Mouse (Mus musculus): ENCODE measurements at regions not wholly inside any gene's neighbourhood (a gene's known extent, or its start where the extent isn't known, plus 50 kb on each side); places are given as distances from the start of the nearest gene placed in this dataset.

DNA sequence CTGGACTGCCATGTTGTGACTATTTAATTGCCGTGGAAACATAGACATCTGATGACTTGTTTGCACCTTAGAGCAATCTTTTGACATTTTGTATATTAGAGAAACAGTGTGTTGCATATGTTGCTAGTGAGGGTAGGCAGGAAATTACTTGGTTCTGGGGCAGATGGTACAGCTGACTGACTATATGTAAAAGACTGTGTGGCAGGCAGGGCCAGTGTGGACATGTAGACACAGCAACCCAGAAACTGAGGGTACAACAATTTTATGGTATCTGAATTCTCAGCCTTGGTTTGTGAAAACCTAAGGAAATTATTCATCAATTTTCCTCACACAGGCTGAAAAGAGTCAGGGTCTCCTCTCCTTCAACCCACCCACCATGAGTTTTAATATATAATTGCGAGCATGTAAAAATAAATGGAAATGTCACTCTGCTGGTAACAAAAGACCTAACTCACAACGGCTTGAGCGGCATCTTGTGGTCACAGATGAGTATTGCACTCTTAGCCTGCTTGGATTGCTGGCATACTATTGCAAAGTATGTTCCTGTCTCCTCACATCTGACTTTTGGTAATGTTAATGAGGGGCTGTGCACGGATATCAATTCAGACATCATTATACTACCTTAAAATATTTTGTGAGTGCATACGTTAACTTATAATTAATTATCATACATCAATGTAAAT is 329.8 kb downstream of the Psat1 start:
- DNase-seq = peak; percentile 21

DNA sequence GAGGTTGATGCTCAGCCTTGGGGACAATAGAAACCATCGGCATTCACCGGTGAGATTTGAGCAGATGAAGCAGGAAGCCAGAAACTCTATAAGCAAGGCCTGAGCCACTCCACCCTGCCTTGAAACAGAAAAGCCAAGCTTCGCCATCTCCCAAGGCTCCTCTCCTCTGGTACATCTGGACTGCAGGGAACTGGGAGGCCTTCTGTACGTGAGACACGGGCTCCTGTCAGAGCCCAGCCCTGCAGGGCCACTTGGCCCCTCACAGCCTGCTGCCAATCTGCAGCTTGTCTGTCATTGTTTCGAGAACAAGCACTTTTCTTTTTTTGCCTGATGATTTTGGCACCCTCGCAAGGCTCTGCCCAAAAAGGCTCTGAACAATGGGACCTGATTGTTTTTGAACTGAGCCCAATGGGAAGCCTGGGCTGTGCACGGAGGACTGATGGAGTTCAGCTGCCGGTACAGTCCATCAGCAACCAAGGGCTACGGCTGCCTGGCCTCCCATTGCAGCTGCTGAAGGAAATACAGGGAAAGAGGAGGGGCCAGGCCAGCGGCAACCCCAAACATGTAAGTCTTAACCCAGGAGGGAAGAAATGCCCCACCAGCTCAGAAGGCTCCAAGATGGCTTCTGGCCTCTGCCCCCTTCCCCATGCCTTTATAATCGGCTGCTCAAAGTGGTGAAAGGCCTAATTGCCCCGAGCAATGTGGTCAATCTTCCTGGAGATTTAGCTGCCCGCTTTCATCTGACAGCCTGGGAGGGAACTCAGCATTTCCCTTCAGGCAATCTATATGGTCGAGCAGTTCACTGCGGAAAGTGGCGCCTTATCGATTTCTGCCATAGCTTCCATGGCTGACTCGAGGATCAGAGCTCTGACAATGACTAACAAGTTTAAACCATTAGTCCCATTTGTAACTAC is 332.2 kb downstream of the Psat1 start:
- no peak for DNase-seq

DNA sequence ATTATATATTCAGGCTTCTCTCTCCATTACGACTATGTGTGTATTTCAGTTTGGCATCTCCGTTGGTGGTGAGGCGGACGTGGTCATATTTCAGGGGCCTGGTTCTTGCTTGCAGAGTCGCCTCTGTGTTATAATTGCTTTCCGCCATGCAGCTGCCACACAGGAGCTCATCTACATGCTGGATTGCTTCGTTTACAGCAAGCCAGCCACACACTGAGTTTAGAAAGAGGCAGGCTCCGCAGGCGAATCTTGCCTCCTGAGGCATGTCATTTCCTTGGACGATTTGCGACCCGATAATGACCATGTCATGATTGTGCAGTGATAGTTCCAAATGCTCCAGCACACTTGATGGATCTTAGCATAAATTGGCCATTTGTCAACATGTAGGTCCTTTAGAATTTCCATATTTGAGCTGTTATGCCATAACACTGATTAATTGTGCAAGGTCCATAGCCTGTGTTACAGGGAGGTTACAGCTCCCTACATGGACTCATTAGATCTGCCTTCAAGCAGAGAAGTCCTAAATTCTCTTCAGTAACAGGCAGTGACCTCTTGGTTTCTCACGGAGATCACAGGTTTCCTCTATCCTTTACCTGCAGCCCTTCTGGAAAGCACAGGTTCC is 335.9 kb downstream of the Psat1 start:
- DNase-seq = no peak

DNA sequence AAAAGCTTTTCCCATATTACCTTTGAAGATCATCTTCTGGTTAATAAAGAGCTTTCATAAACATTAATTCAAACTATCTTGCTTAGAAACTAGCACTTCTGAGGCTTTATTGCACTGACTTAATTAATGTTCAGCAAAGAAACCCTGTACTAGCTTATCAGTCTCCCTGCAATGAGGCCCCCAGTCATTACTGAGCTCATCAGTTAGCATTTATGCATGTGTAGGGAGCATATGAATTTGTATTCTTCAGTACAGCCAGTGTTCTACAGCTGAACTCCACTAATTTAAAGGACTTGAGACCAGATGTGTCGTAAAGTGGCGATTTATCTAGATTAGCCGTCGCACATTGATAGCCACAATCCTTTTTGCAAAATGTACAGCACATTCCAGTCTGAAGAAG is 340.7 kb downstream of the Psat1 start:
- DNase-seq = no peak

DNA sequence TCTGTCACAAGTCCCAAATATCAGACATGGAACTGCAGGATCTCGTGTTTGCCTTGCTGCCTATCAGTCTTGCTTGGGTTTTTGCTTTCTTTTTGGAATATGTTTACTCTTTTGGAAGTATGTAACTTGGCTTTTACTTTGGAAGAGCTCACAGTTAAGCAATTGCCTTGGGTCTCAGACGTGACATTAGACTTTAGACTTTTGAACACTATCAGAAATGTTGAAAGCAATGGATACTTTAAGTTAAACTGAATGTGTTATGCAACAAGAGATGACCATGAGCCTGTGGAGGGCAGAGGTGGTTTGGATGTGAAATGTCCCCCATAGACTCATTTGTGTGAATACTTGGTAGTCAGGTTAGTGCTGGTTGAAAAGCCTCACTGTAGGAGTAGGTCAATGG is 354.3 kb downstream of the Psat1 start:
- DNase-seq = no peak

DNA sequence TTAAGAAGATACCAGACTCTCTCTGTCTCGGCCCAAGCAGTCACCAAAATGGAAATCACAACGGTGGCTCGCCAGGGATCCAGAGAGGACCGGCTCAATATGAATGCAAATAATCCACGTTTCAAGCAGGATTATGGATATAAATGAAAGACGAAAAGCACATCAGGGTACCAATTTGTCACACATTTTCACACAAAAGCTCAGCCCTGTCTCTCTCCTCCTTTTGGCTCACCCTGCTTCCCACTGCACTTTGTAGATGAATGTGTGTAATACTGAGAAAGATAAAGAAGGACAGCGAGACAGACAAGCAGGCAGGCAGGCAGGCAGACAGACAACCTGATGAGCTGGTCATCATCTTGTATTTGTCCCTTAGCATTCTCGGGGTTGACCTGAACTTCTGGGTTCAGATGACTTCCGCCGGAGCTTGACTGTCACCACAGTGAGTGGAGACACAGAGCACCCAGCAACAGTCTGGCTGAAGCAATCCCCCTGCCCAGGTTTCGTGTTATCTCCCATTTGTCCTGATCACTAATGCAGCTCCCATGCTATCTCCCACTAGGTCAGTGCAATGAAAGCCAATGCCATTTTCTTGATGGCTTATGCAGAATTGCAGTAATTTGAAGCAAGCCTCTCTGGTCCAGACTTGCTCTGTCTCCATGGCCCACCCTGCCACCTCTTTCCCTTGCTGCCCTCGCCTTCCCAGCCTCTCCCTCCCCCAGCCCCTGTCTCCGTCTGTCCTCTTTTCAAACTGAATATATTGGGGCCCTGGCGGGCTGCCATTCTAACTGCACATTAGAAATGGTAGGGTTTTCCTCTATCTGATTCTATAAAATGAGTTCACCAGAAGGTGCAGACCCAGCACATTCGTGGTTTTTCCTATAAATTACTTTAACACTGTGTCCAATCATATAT is 363.1 kb downstream of the Psat1 start:
- DNase-seq = no peak

DNA sequence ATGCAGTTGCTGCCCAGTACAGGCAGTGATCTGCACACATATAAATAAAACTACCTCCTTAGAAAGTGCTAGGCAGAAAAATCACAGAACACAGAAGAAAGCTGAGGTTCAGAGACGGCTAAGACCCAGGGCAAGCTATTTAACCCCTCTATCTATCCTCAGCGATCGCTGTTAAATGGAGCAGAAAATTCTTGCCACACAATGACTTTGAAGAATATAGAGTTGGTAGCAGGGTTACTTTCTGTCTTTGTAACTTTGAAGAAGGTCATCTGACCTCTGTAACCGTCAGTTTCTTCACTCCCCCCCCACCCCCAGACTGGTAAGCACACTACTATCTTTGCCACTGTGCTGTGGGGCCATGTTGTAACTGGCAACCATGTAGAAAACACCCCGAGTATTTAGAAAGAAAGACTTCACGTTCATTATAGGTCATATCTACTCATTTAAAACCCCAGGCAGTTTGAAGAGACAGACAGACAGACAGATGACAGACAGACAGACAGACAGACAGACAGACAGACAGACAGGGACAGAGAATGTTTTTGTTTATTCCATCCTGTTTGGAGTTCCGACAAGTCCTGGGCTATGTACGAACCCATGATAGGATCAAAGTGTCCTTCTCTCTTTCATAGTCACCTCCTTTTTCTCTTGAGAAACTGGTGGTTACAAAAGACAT is 363.9 kb downstream of the Psat1 start:
- DNase-seq = no peak

DNA sequence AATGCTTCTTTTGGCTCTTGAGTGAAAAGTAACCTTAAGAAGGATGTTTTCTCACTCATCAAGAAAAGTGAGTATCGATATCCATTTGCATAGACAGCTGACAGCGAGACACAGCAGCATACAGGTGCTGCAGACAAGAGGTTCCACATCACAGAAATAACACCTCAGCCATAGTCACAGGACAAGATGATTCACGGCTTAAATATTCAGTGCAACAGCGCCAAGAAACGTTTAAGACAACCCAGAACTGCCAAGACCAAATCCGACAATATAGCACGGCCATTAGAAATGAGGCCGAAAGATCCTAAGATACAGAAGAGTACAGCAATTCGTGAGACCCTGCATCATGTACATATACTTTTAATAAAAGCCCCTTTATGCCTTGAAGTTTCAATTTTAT is 375.9 kb downstream of the Psat1 start:
- no peak for DNase-seq

DNA sequence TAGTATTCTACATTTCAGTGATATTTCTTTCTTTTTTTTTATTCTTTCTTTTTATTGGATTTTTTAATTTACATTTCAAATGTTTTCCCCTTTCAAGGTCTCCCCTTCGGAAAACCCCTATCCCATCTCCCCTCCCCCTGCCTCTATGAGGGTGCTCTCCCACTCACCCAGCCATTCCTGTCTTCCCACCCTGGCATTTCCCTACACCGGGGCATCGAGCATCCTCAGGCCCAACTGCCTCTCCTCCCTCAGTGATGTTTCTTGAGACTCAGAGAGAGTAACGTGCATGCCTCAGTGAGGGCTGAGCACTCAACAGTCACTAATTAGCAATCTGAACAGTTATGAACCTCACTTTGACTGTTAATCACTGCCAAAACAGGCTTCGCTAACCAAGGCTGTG is 385.6 kb downstream of the Psat1 start:
- no peak for DNase-seq

DNA sequence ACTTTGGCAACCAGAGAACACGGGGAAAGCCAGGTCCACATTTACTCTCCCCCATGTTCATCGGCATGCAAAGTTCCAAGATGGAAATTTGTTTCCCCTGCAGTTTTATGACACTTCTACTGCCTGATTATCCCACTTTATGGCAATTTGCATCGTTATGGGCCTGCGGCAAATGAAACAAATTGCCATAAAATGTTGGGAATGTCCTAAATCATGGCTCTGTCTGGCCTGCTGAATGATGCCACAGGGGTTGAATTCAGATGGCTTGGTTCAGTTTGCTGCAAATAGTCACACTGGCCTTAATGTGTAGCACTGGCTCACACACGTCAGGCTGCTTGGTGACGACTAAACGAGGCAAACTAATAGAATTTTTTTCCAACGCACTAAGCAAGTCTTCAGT is 393.2 kb downstream of the Psat1 start:
- no peak for DNase-seq

DNA sequence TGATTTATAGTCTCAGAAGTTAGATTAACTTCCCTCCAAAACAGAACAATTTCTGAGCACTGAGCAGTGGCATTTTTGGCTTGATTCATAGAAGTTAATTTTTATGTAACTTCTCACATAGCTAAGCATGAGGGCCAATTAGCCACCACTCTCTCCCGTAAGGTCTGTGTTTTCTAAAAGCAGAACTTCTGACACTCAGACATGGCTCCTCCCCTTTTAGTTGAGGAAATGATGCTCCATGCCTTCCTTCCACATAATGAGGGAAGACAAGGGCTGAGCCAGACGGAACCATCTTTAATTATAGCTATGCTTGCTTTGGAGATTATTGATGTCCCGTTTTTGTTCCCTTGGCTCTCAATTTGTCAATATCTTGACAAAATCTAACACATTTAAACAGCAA is 429.3 kb downstream of the Psat1 start:
- no peak for DNase-seq

DNA sequence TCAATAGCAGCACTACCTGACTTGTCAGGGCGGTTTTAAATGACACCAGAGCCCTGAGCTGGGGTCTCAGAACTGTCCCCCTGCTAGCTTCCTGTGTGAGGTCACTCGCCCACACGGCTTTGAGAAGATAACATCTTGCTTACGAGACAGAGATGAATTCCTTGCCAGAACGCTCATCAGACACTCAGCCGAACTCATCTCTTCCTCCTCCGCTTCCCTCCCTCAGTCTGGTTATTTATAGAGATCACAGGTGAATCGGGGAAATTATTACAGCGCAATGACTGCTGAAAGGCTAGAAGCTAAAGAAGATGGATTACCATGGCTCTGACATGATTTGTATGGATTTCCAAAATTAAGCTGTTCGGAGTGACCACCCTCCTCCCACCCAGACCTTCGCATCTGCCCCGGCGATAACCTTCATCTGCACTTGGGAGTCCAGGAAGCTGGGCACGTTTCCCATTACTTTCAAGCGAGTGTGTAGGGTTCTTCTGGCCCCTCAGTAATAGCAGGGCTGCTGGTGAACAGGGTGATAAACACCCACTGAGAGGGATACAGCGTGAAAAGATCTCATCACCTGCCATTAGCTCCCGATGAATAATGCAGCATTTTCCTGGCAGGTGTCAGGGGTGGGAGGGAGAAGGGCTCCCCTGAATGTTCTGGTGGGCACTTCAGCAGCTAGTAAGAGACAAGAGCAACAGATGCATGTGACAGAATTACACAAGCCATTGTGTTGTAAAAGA is 430.4 kb downstream of the Psat1 start:
- DNase-seq = no peak

DNA sequence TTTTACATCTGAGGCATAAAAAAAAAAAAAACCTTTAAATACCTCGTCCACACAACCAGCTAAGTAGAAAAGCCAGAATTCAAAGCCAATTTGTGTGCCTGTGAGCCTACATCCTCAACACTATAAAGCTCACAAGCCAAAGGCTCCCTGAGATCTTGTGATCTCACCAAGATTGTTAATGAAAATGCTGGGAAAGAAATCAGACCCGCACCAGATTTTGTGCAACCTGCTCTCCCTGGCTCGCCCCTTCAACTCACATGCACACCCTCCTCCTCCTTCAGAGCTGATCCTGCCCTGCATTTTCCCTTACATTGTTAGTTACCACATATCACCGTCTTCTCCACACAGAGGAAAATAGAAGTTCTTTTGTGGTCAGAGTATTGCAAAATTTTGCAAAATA is 433.9 kb downstream of the Psat1 start:
- DNase-seq = no peak

DNA sequence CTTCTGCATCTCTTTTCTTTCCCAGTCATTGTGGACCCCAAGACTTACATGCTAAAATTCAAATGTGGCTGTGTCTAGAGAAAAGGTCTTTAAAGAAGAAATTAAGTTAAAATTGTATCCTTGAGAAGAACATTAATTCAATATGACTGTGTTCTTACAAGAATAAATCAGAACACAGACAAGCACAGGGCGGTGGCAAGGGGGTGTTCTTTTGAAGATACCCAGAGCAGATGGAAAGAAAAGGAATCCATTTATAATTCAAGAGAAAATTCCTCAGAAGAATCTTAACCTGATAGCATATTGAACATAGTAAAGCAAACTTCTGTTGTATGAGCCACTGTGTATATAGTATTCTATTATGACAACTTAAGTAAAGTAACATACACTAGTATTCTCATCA is 436.7 kb downstream of the Psat1 start:
- DNase-seq = no peak

DNA sequence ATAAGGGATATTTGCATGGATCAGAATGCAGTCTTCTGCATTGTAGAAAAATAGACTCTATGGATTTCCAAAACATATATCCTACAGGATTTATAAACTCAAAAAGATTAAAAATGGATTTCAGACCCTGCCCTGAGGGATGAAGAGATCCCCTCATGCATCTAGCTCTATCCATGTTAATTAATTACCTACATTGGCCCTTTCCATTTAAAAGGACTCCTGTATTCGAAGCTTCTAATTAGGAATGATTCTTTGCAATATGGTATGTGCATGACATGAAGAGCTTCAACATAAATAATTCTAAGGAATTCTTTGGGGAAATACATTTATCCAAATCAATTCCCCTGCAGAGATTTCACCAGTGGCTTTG is 444.2 kb downstream of the Psat1 start:
- DNase-seq = no peak

DNA sequence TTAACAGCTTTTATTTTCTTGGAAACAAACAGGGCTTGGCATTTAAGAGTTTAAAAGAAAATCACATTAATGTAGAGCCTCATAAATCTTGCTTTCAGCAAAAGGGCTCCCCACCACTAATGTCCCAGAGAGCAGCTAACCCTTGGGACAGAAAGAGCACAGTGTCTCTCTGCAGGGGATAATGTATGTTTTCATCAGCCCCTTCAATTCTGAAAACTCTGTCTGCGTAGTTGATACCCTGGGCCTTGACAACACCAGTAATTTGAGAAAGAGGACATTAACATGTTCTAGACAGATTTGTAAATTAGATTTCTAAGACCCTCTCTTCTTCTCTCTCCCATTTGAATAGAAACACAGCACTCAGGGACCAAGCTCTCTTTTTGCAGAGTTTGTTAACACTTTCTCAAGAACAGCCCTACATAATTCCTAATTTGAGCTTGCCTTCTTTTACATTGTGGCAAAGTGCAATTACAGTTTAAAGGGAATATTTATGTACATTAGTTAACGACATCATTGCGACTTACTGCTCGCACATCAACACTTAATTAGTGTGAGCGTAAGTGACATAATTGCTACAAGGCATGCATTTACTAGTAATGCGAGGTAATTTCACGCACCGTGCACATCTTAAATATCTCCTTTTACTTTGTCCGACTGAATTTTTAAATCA is 444.7 kb downstream of the Psat1 start:
- DNase-seq = no peak

DNA sequence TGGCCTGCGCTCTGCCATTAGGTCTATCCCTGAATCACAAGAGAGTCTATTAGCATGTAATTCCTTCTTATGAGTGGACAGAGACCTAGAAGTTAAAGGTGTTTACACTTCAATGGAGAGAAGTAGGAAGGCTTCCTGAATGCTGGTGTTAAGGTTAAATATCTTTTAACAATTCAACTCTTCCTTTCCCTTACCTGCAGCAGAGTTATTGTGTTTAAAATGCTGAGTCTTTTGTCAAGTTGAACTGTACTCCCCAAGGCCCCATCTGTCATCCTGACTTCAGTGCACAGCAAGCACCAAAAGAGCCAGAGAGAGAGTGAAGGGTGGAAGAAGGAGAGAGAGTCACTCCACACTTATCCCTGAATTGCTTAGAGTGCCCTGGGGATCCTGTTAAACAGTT is 451.6 kb downstream of the Psat1 start:
- DNase-seq = no peak

DNA sequence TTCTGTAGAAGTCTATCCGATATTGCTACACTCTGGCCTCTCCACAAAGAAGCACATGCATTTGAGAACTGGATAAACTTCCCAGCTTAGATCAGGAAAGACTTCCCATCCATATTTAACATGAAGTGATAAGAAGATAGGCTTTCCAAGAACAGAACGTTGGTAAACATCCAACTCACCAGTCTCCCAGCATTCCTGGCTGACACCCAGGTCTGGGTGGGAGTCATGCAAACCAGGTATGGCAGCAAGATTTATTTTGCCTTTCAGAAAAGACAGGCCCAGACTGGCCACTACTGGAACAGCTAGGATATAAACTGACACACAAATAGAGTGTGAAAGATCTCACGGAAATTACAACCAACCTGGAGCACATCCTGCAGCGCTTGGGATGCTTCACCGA is 459.6 kb downstream of the Psat1 start:
- no peak for DNase-seq

DNA sequence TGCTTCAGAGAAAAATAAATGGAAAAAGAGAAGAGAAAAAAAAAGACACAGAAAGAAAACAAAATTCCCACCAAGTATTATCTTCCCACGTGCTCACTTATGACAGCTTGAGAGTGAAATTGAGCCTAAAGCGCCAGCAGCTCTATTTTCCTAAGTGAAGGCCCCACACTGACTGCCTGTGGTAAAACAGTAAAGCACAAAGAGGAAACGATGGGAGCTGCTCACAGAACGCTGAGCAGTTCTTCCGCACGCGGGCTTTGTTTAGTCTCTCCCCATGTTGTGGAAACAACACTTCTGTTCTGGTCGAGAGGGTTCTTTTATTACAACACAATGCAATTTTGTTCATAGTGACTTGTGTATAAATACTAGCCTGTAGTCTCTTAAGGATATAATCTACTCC is 465.5 kb downstream of the Psat1 start:
- no peak for DNase-seq

DNA sequence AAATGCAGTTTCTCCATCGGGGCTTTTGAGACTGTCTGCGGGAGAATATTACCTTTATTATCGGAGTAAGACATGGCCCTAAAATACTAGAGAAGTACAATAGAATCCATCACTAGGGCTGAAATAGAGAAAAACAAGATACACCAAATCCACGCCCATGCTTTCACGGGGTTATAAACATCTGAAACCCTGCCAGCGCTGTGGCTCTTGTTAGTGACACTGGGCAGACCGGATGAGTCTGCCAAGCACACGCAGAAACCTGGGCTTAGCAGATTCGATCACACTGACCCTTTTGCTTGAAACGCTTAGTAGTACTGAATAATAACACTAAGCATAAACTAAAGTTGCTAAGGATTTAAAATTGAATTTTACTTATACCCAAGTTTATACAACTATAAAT is 477.6 kb downstream of the Psat1 start:
- DNase-seq = no peak

DNA sequence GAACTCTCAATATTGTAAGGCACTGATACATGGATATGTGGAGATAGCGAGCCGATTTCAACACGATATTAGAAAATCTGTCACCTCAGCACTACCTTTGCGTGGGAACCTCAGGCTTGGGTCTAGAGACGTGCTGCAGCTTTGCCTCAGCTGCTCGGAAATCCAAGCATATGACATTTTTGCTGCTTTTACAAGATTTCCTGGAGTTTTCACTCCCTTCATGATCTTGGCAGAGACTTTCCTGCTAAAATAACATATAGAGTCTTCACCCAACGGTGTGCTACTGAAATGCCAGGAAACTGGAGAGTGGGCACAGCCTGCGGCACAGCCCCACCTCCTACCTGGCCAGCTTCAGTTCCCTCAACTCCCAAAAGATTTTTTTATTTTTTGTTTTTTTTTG is 480.4 kb downstream of the Psat1 start:
- no peak for DNase-seq

Data from thymus, postnatal 25 days (tissue).